Mouse (Mus musculus) bone marrow, adult 2 months (tissue): Measurements from ENCODE around the gene Folr1.

Source experiments
- CTCF ChIP-seq: fragments of 200-500 bp; IDR thresholded peaks from 2 replicates; pipeline ENCODE4 v1.5.1; 2011; ENCODE audit warnings: low read length, control low read depth; ENCODE audit not compliant: control insufficient read depth, insufficient read depth
- POLR2A ChIP-seq: fragments of 200-500 bp; IDR thresholded peaks from 2 replicates; pipeline ENCODE4 v1.6.1; 2011; ENCODE audit warnings: low read depth, mild to moderate bottlenecking, control low read depth, low read length, borderline replicate concordance; ENCODE audit not compliant: control insufficient read depth

- TF ChIP-seq POLR2A (no peak), CTCF (no peak)
These were observed 10.3 kb upstream of the Folr1 start for GRCm38 (mm10) chr7:101880855-101881254.
